ENCODE assay signal across 23 mouse cellular contexts in the genomic region with DNA sequence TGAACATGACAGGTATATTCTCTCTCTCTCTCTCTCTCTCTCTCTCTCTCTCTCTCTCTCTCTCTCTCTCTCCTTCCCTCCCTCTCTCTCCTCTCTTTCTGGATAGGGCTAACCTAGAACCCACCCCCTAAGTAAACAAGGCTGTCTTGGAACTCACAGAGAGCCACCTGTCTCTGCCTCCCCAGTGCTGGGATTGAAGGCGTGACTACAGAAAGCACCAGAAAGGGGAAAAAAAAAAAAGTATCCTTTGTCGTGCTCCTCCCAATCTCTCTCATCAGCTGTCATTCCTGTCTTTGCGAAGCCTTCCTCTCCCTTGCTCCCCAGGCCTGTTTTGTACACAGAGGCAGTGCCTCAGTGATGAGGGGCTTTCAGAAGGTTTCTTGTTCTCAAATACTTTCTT. TPM values are rescaled to one million over a fixed set of nuclear protein-coding genes. Genes with fewer than 3 reads are reported as not detected.
A peak's percentile ranks its signal among the peaks of the same experiment; 100 is the strongest.
DNase-seq lines count a peak whose midpoint lies in the region; ATAC-seq and TF ChIP-seq lines count a peak whose summit lies in the region.
"Had no signal": no experiment of that assay in that cellular context is flagged by ENCODE, and none has a peak within 500 bp of the region (broad histone marks: within the 10 kb centered on the region; RNA-seq: fewer than 3 reads in every experiment).

No protein-coding gene starts in this region.

- 84% methylated on average over 3 of the region's 3 CpGs for WGBS in lung, postnatal 0 days
- WGBS in stomach, embryonic 16.5 days, result 71% methylated on average over 3 of the region's 3 CpGs

- ATAC-seq in lung, postnatal 0 days, result no peak
- ATAC-seq in stomach, embryonic 16.5 days (ENCODE audit: insufficient read depth, low FRiP score), result no peak
- ATAC-seq: activated CD4-positive, CD25-positive, alpha-beta regulatory T cell, adult 4 months; forebrain, postnatal 0 days had no signal

- H3K27ac ChIP-seq in lung, postnatal 0 days (ENCODE audit: low read length), result peak overlapping the region; percentile 71; the same call in 1 of the 2 replicates
- 0 out of 2 replicates have a peak overlapping the region, but pooled peaks have one; percentile 86 for H3K27ac ChIP-seq in ES-E14 (ENCODE audit: insufficient read depth, low read depth, low read length, poor library complexity, severe bottlenecking)
- H3K27ac ChIP-seq in stomach, embryonic 16.5 days (ENCODE audit: low read length), result peak overlapping the region; percentile 88
- H3K27ac ChIP-seq: embryonic facial prominence, embryonic 12.5 days; hindbrain, embryonic 12.5 days; hindbrain, embryonic 15.5 days had no signal

- no peaks in the 10 kb centered on the region; the same call in 1 of the 2 replicates for H3K4me1 ChIP-seq in lung, postnatal 0 days (ENCODE audit: insufficient read depth, low read depth, low read length)
- peaks cover 18 to 23% of the 10 kb centered on the region in 2 experiments for H3K4me1 ChIP-seq in ES-E14 (ENCODE audit: control insufficient read depth in 2 of 2, insufficient read depth in 2 of 2, low read length in 2 of 2, poor library complexity in 1 of 2)
- peaks cover 17% of the 10 kb centered on the region for H3K4me1 ChIP-seq in stomach, embryonic 16.5 days (ENCODE audit: control insufficient read depth, insufficient read depth, low read length)

- no peak for DNase-seq in lung, postnatal 0 days (ENCODE audit: low spot score)
- DNase-seq in lung, adult 18-20 months, result no peak
- no peak for DNase-seq in ES-E14 (ENCODE audit: low read depth, low spot score)
- DNase-seq in cerebellum, adult 18-20 months, result no peak
- no peak for DNase-seq in neural tube, embryonic 10.5 days (ENCODE audit: extremely low spot score, low spot score)
- DNase-seq in right cerebral cortex, postnatal 36 days (ENCODE audit: low spot score in 2 of 2), result no peak
- DNase-seq: adrenal gland, adult 8-10 months; adrenal gland, postnatal 36 days; B cell, adult 2 months; cerebellum, adult 2 months; cerebellum, adult 9-11 months; cerebellum, postnatal 25 days; forebrain, postnatal 0 days; gastrocnemius, adult 2 months; gastrocnemius, postnatal 25 days had no signal

- H3K4me3 ChIP-seq in lung, postnatal 0 days (ENCODE audit: low read depth, low read length), result no peak overlapping the region
- no peak overlapping the region for H3K4me3 ChIP-seq in ES-E14 (ENCODE audit: insufficient read depth in 1 of 2, low read depth in 1 of 2, low read length in 2 of 2, poor library complexity in 1 of 2, severe bottlenecking in 1 of 2)
- H3K4me3 ChIP-seq in stomach, embryonic 16.5 days (replicated peaks; ENCODE audit: low read length), result no peak overlapping the region
- H3K4me3 ChIP-seq: embryonic facial prominence, embryonic 12.5 days; embryonic facial prominence, embryonic 15.5 days; gastrocnemius, adult 2 months; hindbrain, embryonic 12.5 days; hindbrain, embryonic 15.5 days had no signal

- H3K36me3 ChIP-seq in lung, postnatal 0 days (ENCODE audit: insufficient read depth, low read length), result no peaks in the 10 kb centered on the region
- no peaks in the 10 kb centered on the region for H3K36me3 ChIP-seq in ES-E14 (ENCODE audit: control insufficient read depth, insufficient read depth, low read length, poor library complexity, severe bottlenecking)
- no peaks in the 10 kb centered on the region for H3K36me3 ChIP-seq in stomach, embryonic 16.5 days (ENCODE audit: control insufficient read depth, insufficient read depth, low read length)
- H3K36me3 ChIP-seq: embryonic facial prominence, embryonic 12.5 days; embryonic facial prominence, embryonic 15.5 days; hindbrain, embryonic 12.5 days; hindbrain, embryonic 15.5 days had no signal

- no peak for TF ChIP-seq EP300 in lung, postnatal 0 days (IDR thresholded peaks at IDR 0.05)

- in situ Hi-C loops in ES-E14 (cut with MboI; ENCODE audit: low sequenced_read_pairs in 2 of 2, unreplicated experiment in 2 of 2), result loop anchor here in 1 of 2 experiments (25.0 kb wide), 1 partner anchor 248 kb away; no protein-coding TSS in a partner anchor

- no peak for TF ChIP-seq CTCF in lung, postnatal 0 days (IDR thresholded peaks at IDR 0.05)

- H3K9ac ChIP-seq in lung, postnatal 0 days (replicated peaks; ENCODE audit: low read depth), result no peak overlapping the region
- H3K9ac ChIP-seq in ES-E14 (ENCODE audit: insufficient read depth, low read depth, low read length, poor library complexity, severe bottlenecking), result no peak overlapping the region
- H3K9ac ChIP-seq in stomach, embryonic 16.5 days (ENCODE audit: low read length), result no peak overlapping the region
- H3K9ac ChIP-seq: embryonic facial prominence, embryonic 12.5 days; embryonic facial prominence, embryonic 15.5 days; forebrain, postnatal 0 days; hindbrain, embryonic 12.5 days; hindbrain, embryonic 15.5 days had no signal

- H3K9me3 ChIP-seq in lung, postnatal 0 days (ENCODE audit: low read length), result no peaks in the 10 kb centered on the region
- H3K9me3 ChIP-seq in ES-E14 (ENCODE audit: control insufficient read depth, insufficient read depth, low read depth, low read length), result no peaks in the 10 kb centered on the region
- no peaks in the 10 kb centered on the region for H3K9me3 ChIP-seq in stomach, embryonic 16.5 days (replicated peaks; ENCODE audit: control insufficient read depth, low read length)
- H3K9me3 ChIP-seq: embryonic facial prominence, embryonic 12.5 days; embryonic facial prominence, embryonic 15.5 days; hindbrain, embryonic 12.5 days; hindbrain, embryonic 15.5 days had no signal

- H3K4me2 ChIP-seq in lung, postnatal 0 days (replicated peaks; ENCODE audit: low read depth, low read length), result no peak overlapping the region
- no peak overlapping the region for H3K4me2 ChIP-seq in stomach, embryonic 16.5 days (ENCODE audit: low read depth, low read length)
- H3K4me2 ChIP-seq: embryonic facial prominence, embryonic 12.5 days; embryonic facial prominence, embryonic 15.5 days; heart, embryonic 11.5 days; hindbrain, embryonic 12.5 days; hindbrain, embryonic 15.5 days had no signal

- no peaks in the 10 kb centered on the region for H3K27me3 ChIP-seq in lung, postnatal 0 days (replicated peaks; ENCODE audit: insufficient read depth, low read length)
- no peaks in the 10 kb centered on the region for H3K27me3 ChIP-seq in stomach, embryonic 16.5 days (ENCODE audit: control insufficient read depth, insufficient read depth, low read length)
- H3K27me3 ChIP-seq: CH12.LX; embryonic facial prominence, embryonic 12.5 days; embryonic facial prominence, embryonic 15.5 days; hindbrain, embryonic 15.5 days had no signal

TF ChIP-seq in ES-E14, 5 proteins besides CTCF, POLR2A, EP300 and RAD21:
- TF ChIP-seq HCFC1 (IDR thresholded peaks at IDR 0.05; ENCODE audit: borderline replicate concordance, insufficient read depth, low read length) (no peak), ZNF384 (IDR thresholded peaks at IDR 0.05; ENCODE audit: low read depth, low read length) (peak; percentile 54; the same call in 1 of the 2 replicates)

RNA-seq across cellular contexts. Expression of a gene that starts 19.9 kb away (rescaled TPM):
- 18.6 TPM in 2 replicates for polyA plus RNA-seq in lung, postnatal 0 days (2015; fragmentation: Nextera tagmentation; extraction: Ambion mirVana)
- 21.7 and 24.8 TPM in 2 replicates for total RNA-seq in ES-E14 (2012; rRNA removed)
- 19.6 and 21.8 TPM in 2 replicates for polyA plus RNA-seq in stomach, embryonic 16.5 days (2015; fragmentation: Nextera tagmentation; extraction: Ambion mirVana)
